Mouse (Mus musculus) MEL (cell line): ENCODE measurements at regions not wholly inside any gene's neighbourhood (a gene's known extent, or its start where the extent isn't known, plus 50 kb on each side); places are given as distances from the start of the nearest gene placed in this dataset.

Experiments
- DNase-seq: peaks from one replicate; pipeline ENCODE4 v3.0.0; 2011; ENCODE audit warnings: low read depth, low spot score
- H3K27ac ChIP-seq: 2 replicates; pipeline ENCODE4 v1.5.1; 2012; ENCODE audit warnings: low read depth, mild to moderate bottlenecking, control low read depth, low read length, moderate library complexity; ENCODE audit not compliant: control insufficient read depth
- H3K27me3 ChIP-seq, 2 experiments: fragments of 150-350 bp in 1 of 2; sonication (generic) in 1 of 2; 2 replicates each; pipeline ENCODE4 v1.6.1; 2012; ENCODE audit warnings: low read length in 2 of 2, mild to moderate bottlenecking in 2 of 2, improper control_type of control experiment in 1 of 2, moderate library complexity in 1 of 2; ENCODE audit not compliant: insufficient read depth in 2 of 2, control insufficient read depth in 1 of 2
- H3K36me3 ChIP-seq, 2 experiments: 2 replicates each; pipeline ENCODE4 v1.6.1; 2012 to 2014; ENCODE audit warnings: low read length in 2 of 2, improper control_type of control experiment in 1 of 2, inconsistent platforms in 1 of 2, mild to moderate bottlenecking in 1 of 2; ENCODE audit not compliant: insufficient read depth in 2 of 2, control insufficient read depth in 1 of 2
- H3K4me1 ChIP-seq, 2 experiments: fragments of 150-350 bp in 1 of 2; sonication (generic) in 1 of 2; 2 replicates each; pipeline ENCODE4 v1.6.1; 2012; ENCODE audit warnings: low read length in 2 of 2, improper control_type of control experiment in 1 of 2, mild to moderate bottlenecking in 1 of 2; ENCODE audit not compliant: insufficient read depth in 2 of 2, control insufficient read depth in 1 of 2
- H3K4me3 ChIP-seq, 2 experiments: fragments of 150-350 bp in 1 of 2; sonication (generic) in 1 of 2; 2 replicates each; pipeline ENCODE4 v1.5.1; 2012; ENCODE audit warnings: low read depth in 2 of 2, low read length in 2 of 2, mild to moderate bottlenecking in 2 of 2, moderate library complexity in 2 of 2, control low read depth in 1 of 2, improper control_type of control experiment in 1 of 2; ENCODE audit not compliant: control insufficient read depth in 1 of 2, insufficient read depth in 1 of 2
- H3K79me2 ChIP-seq: 2 replicates; pipeline ENCODE4 v1.6.1; 2012; ENCODE audit warnings: mild to moderate bottlenecking, low read length, moderate library complexity; ENCODE audit not compliant: control insufficient read depth, poor library complexity, insufficient read depth
- H3K9ac ChIP-seq: 2 replicates; pipeline ENCODE4 v1.6.1; 2012; ENCODE audit warnings: low read depth, mild to moderate bottlenecking, control low read depth, low read length, moderate library complexity; ENCODE audit not compliant: control insufficient read depth, poor library complexity, severe bottlenecking
- H3K9me3 ChIP-seq: fragments of 150-350 bp; sonication (generic); replicated peaks from 2 replicates; pipeline ENCODE4 v1.6.1; 2012; ENCODE audit warnings: mild to moderate bottlenecking, low read length, improper control_type of control experiment, moderate library complexity; ENCODE audit not compliant: insufficient read depth
- BHLHE40 ChIP-seq: IDR thresholded peaks from 2 replicates; pipeline ENCODE4 v1.6.1; 2012; ENCODE audit warnings: low read depth, mild to moderate bottlenecking, inconsistent platforms, low read length, improper control_type of control experiment, borderline replicate concordance
- CHD1 ChIP-seq: IDR thresholded peaks from 2 replicates; pipeline ENCODE4 v1.6.1; 2012; ENCODE audit warnings: low read depth, mild to moderate bottlenecking, inconsistent platforms, low read length, improper control_type of control experiment
- CHD2 ChIP-seq: IDR thresholded peaks from 2 replicates; pipeline ENCODE4 v1.6.1; 2011; ENCODE audit warnings: low read length, improper control_type of control experiment
- CTCF ChIP-seq, 3 experiments: IDR thresholded peaks in 2 of 3; conservative IDR thresholded peaks in 1 of 3; 2 replicates each; pipeline ENCODE4 v1.5.1; 2011 to 2012; ENCODE audit warnings: low read length in 3 of 3, low read depth in 2 of 3, mild to moderate bottlenecking in 2 of 3, improper control_type of control experiment in 1 of 3, inconsistent platforms in 1 of 3, mixed read lengths in 1 of 3, moderate library complexity in 1 of 3; ENCODE audit not compliant: control insufficient read depth in 1 of 3, insufficient read depth in 1 of 3, poor library complexity in 1 of 3, severe bottlenecking in 1 of 3
- ELF1 ChIP-seq: IDR thresholded peaks from 2 replicates; pipeline ENCODE4 v1.6.1; 2014; ENCODE audit warnings: low read depth, mild to moderate bottlenecking, inconsistent platforms, low read length, improper control_type of control experiment, moderate library complexity
- GATA1 ChIP-seq: IDR thresholded peaks from 2 replicates; pipeline ENCODE4 v1.6.1; 2011; ENCODE audit warnings: low read depth, low read length, improper control_type of control experiment
- HCFC1 ChIP-seq: IDR thresholded peaks from 2 replicates; pipeline ENCODE4 v1.6.1; 2012; ENCODE audit warnings: low read depth, mild to moderate bottlenecking, inconsistent platforms, low read length, improper control_type of control experiment, moderate library complexity
- JUND ChIP-seq: IDR thresholded peaks from 2 replicates; pipeline ENCODE4 v1.6.1; 2011; ENCODE audit warnings: low read depth, mild to moderate bottlenecking, improper control_type of control experiment, low read length
- KAT2A ChIP-seq: conservative IDR thresholded peaks from 2 replicates; pipeline ENCODE4 v1.6.1; 2012; ENCODE audit warnings: low read depth, low read length, improper control_type of control experiment, inconsistent platforms
- MAFK ChIP-seq: IDR thresholded peaks from 2 replicates; pipeline ENCODE4 v1.6.1; 2011; ENCODE audit warnings: low read depth, mild to moderate bottlenecking, low read length, improper control_type of control experiment, borderline replicate concordance
- MAX ChIP-seq: IDR thresholded peaks from 2 replicates; pipeline ENCODE4 v1.6.1; 2011; ENCODE audit warnings: low read length, improper control_type of control experiment
- MYC ChIP-seq: IDR thresholded peaks from 2 replicates; pipeline ENCODE4 v1.6.1; 2011; ENCODE audit warnings: low read depth, mild to moderate bottlenecking, low read length, improper control_type of control experiment, moderate library complexity
- POLR2A ChIP-seq, 2 experiments: IDR thresholded peaks; 2 replicates each; pipeline ENCODE4 v1.6.1; 2011 to 2012; ENCODE audit warnings: low read length in 2 of 2, mild to moderate bottlenecking in 2 of 2, control low read depth in 1 of 2, improper control_type of control experiment in 1 of 2, low read depth in 1 of 2, moderate library complexity in 1 of 2; ENCODE audit not compliant: control insufficient read depth in 1 of 2, insufficient read depth in 1 of 2, poor library complexity in 1 of 2
- RAD21 ChIP-seq: IDR thresholded peaks from 2 replicates; pipeline ENCODE4 v1.6.1; 2011; ENCODE audit warnings: mild to moderate bottlenecking, low read depth, low read length, improper control_type of control experiment
- RCOR1 ChIP-seq: IDR thresholded peaks from 2 replicates; pipeline ENCODE4 v1.6.1; 2012; ENCODE audit warnings: low read depth, mild to moderate bottlenecking, inconsistent platforms, low read length, improper control_type of control experiment
- SIN3A ChIP-seq: IDR thresholded peaks from 2 replicates; pipeline ENCODE4 v1.6.1; 2012; ENCODE audit warnings: low read length, improper control_type of control experiment, inconsistent platforms
- SMC3 ChIP-seq: IDR thresholded peaks from 2 replicates; pipeline ENCODE4 v1.6.1; 2011; ENCODE audit warnings: low read depth, low read length, improper control_type of control experiment
- TBP ChIP-seq: IDR thresholded peaks from 2 replicates; pipeline ENCODE4 v1.8.0; 2011; ENCODE audit warnings: low read depth, low read length, improper control_type of control experiment
- TCF12 ChIP-seq: IDR thresholded peaks from 2 replicates; pipeline ENCODE4 v1.6.1; 2014; ENCODE audit warnings: low read depth, mild to moderate bottlenecking, inconsistent platforms, low read length, improper control_type of control experiment, moderate library complexity
- USF1 ChIP-seq: IDR thresholded peaks from 2 replicates; pipeline ENCODE4 v1.6.1; 2014; ENCODE audit warnings: low read depth, mild to moderate bottlenecking, inconsistent platforms, low read length, improper control_type of control experiment, moderate library complexity
- USF2 ChIP-seq, 2 experiments: IDR thresholded peaks; 2 replicates each; pipeline ENCODE4 v1.6.1; 2011 to 2012; ENCODE audit warnings: improper control_type of control experiment in 2 of 2, low read length in 2 of 2, borderline replicate concordance in 1 of 2, inconsistent platforms in 1 of 2, low read depth in 1 of 2, mild to moderate bottlenecking in 1 of 2; ENCODE audit not compliant: insufficient read depth in 1 of 2
- ZC3H11A ChIP-seq: IDR thresholded peaks from 2 replicates; pipeline ENCODE4 v1.6.1; 2012; ENCODE audit warnings: low read depth, mild to moderate bottlenecking, inconsistent platforms, low read length, improper control_type of control experiment
- ZKSCAN1 ChIP-seq: IDR thresholded peaks from 2 replicates; pipeline ENCODE4 v1.6.1; 2012; ENCODE audit warnings: low read depth, mild to moderate bottlenecking, inconsistent platforms, low read length, improper control_type of control experiment, moderate library complexity
- ZMIZ1 ChIP-seq: IDR thresholded peaks from 2 replicates; pipeline ENCODE4 v1.6.1; 2012; ENCODE audit warnings: low read depth, mild to moderate bottlenecking, inconsistent platforms, low read length, improper control_type of control experiment, moderate library complexity

- no peak overlapping the region for H3K4me3 ChIP-seq
- no peaks in the 10 kb centered on the region for H3K4me1 ChIP-seq
- H3K27me3 ChIP-seq: no peaks in the 10 kb centered on the region
These were observed 96.6 kb upstream of the Gmds start for GRCm38 (mm10) chr13:32435136-32435535.

GRCm38 (mm10) chr13:32428482-32428881, 89.9 kb upstream of the Gmds start:
- H3K27ac ChIP-seq: no peak overlapping the region
- H3K4me3 ChIP-seq: no peak overlapping the region
- no peaks in the 10 kb centered on the region for H3K36me3 ChIP-seq
- H3K27me3 ChIP-seq: no peaks in the 10 kb centered on the region
- TF ChIP-seq MAFK: no peak
- TF ChIP-seq ELF1: no peak
- TF ChIP-seq TBP: no peak
- no peak for TF ChIP-seq POLR2A (IDR thresholded peaks at IDR 0.05; ENCODE audit: control insufficient read depth in 1 of 2, insufficient read depth in 1 of 2, low read depth in 1 of 2, low read length in 2 of 2, poor library complexity in 1 of 2)
- no peak for TF ChIP-seq JUND
- no peak for TF ChIP-seq RAD21
- TF ChIP-seq GATA1: no peak
- TF ChIP-seq CTCF (IDR thresholded peaks at IDR 0.05 in 2 of 3, conservative IDR thresholded peaks at IDR 0.05 in 1 of 3; ENCODE audit: control insufficient read depth in 1 of 3, insufficient read depth in 1 of 3, low read depth in 2 of 3, low read length in 3 of 3, poor library complexity in 1 of 3, severe bottlenecking in 1 of 3): no peak
- TF ChIP-seq CHD1: no peak
- TF ChIP-seq MYC: no peak
- TF ChIP-seq ZKSCAN1: no peak
- no peak for TF ChIP-seq SMC3
- TF ChIP-seq ZMIZ1: no peak
- no peak overlapping the region for H3K9ac ChIP-seq
- H3K79me2 ChIP-seq: no peaks in the 10 kb centered on the region
- no peaks in the 10 kb centered on the region for H3K4me1 ChIP-seq
- no peak for DNase-seq
- no peaks in the 10 kb centered on the region for H3K9me3 ChIP-seq

More at GRCm38 (mm10) chr13:32435136-32435535, 96.6 kb upstream of the Gmds start:
- Histone ChIP-seq H3K36me3 (no peaks in the 10 kb centered on the region), H3K27ac (no peak overlapping the region)
- no peak for TF ChIP-seq CHD2
- no peak for TF ChIP-seq SIN3A
- TF ChIP-seq MAX: no peak
- TF ChIP-seq RCOR1: no peak
- TF ChIP-seq KAT2A: no peak
- no peak for TF ChIP-seq POLR2A (IDR thresholded peaks at IDR 0.05; ENCODE audit: control insufficient read depth in 1 of 2, insufficient read depth in 1 of 2, low read depth in 1 of 2, low read length in 2 of 2, poor library complexity in 1 of 2)
- no peak for TF ChIP-seq USF2 (IDR thresholded peaks at IDR 0.05; ENCODE audit: borderline replicate concordance in 1 of 2, insufficient read depth in 1 of 2, low read depth in 1 of 2, low read length in 2 of 2)
- no peak for TF ChIP-seq ZC3H11A
- TF ChIP-seq BHLHE40: no peak
- TF ChIP-seq HCFC1: no peak
- TF ChIP-seq JUND: no peak
- TF ChIP-seq TCF12: no peak
- no peak for TF ChIP-seq USF1
- TF ChIP-seq, all 39 proteins: peak for 0
- Histone ChIP-seq H3K9ac (no peak overlapping the region), H3K79me2 (no peaks in the 10 kb centered on the region), H3K9me3 (no peaks in the 10 kb centered on the region)
- no peak for DNase-seq
